Comparison of ENCODE assay signal across 8 mouse cellular contexts in the genomic region with DNA sequence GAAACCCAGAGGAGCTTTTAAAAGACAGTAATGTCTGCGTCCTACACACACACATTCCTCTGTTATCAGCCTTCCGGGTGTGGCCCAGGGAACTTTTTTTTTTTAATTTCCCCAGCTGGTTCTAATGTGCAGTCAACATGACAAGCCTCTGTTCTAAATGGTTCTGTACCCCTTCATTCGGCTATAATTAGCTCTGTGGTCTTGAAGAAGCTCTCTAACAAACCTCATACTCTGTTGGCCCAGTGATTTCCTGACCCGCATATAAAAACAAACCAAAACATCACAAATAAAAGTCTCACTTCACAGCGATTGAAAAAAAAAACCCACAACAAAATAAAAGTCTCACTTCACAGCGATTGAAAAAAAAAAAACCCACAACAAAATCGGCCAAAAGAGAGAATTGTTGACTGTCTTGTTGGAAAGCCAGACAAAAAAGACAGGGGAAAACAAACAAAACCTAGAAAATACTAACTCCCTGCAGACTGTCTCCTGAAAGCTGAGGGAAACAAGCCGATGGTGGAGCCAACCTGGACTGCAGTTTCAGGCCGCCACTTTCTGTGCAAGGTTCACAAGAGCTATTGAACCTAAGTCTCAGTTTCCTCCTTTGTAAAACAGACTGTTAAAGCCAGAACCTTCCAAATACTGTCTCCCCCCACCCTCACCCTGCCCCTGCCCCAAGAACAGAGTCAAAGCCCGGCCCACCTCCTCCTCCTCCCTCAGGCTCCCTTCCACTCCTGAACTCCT. TPM values are rescaled to one million over a fixed set of nuclear protein-coding genes. Genes with fewer than 3 reads are reported as not detected.
DNase-seq lines count a peak whose midpoint lies in the region; ATAC-seq and TF ChIP-seq lines count a peak whose summit lies in the region.

No protein-coding gene starts in this region.

- TF ChIP-seq CTCF in E14TG2a.4 (conservative IDR thresholded peaks at IDR 0.05; ENCODE audit: low read length): no peak

- peaks cover 75% of the 10 kb centered on the region for H3K4me1 ChIP-seq in E14TG2a.4 (replicated peaks; ENCODE audit: low read depth, low read length)
- H3K4me1 ChIP-seq in heart, embryonic 11.5 days (ENCODE audit: control insufficient read depth, insufficient read depth, low read length): peaks cover 64% of the 10 kb centered on the region
- H3K4me1 ChIP-seq in liver, embryonic 13.5 days (replicated peaks): peaks cover 82% of the 10 kb centered on the region
- H3K4me1 ChIP-seq in stomach, embryonic 15.5 days: peaks cover 64% of the 10 kb centered on the region

- no peaks in the 10 kb centered on the region for H3K27me3 ChIP-seq in E14TG2a.4 (ENCODE audit: insufficient read depth, low read length)
- no peaks in the 10 kb centered on the region for H3K27me3 ChIP-seq in heart, embryonic 11.5 days (ENCODE audit: control insufficient read depth, insufficient read depth, low read length)
- H3K27me3 ChIP-seq in liver, embryonic 13.5 days: no peaks in the 10 kb centered on the region
- no peaks in the 10 kb centered on the region for H3K27me3 ChIP-seq in stomach, embryonic 15.5 days (replicated peaks)

- H3K36me3 ChIP-seq in E14TG2a.4 (ENCODE audit: insufficient read depth, low read length): peaks cover 23% of the 10 kb centered on the region
- peaks cover 7% of the 10 kb centered on the region; the same call in 1 of the 2 replicates for H3K36me3 ChIP-seq in heart, embryonic 11.5 days (ENCODE audit: control insufficient read depth, insufficient read depth, low read length)
- peaks cover 19% of the 10 kb centered on the region for H3K36me3 ChIP-seq in liver, embryonic 13.5 days
- H3K36me3 ChIP-seq in stomach, embryonic 15.5 days: peaks cover 16% of the 10 kb centered on the region; the same call in 1 of the 2 replicates

- peak overlapping the region; percentile 97; the same call in 1 of the 2 replicates for H3K9ac ChIP-seq in heart, embryonic 11.5 days (ENCODE audit: low read depth, low read length)
- H3K9ac ChIP-seq in liver, embryonic 13.5 days: peak overlapping the region; percentile 92
- H3K9ac ChIP-seq in stomach, embryonic 15.5 days: no peak overlapping the region

- peak overlapping the region; percentile 90 for H3K4me2 ChIP-seq in heart, embryonic 11.5 days
- peak overlapping the region; percentile 97 for H3K4me2 ChIP-seq in liver, embryonic 13.5 days
- peak overlapping the region; percentile 76 for H3K4me2 ChIP-seq in stomach, embryonic 15.5 days

- no peaks in the 10 kb centered on the region for H3K9me3 ChIP-seq in E14TG2a.4 (ENCODE audit: low read length)
- H3K9me3 ChIP-seq in heart, embryonic 11.5 days (replicated peaks; ENCODE audit: control insufficient read depth, low read length): no peaks in the 10 kb centered on the region
- H3K9me3 ChIP-seq in liver, embryonic 13.5 days (replicated peaks): no peaks in the 10 kb centered on the region
- no peaks in the 10 kb centered on the region for H3K9me3 ChIP-seq in stomach, embryonic 15.5 days

- peak; percentile 34 to 40 for DNase-seq in B cell, adult 2 months
- no peak for DNase-seq in liver, embryonic 13.5 days
- DNase-seq in ovary, adult 18-20 months (ENCODE audit: low spot score): no peak
- no peak for DNase-seq in adrenal gland, postnatal 10 days
- no peak for DNase-seq in spleen, postnatal 4 days (ENCODE audit: low spot score in 2 of 2)

- H3K4me3 ChIP-seq in E14TG2a.4 (replicated peaks; ENCODE audit: low read length): peak overlapping the region; percentile 95; the same call in 1 of the 2 replicates
- H3K4me3 ChIP-seq in heart, embryonic 11.5 days (ENCODE audit: low read depth, low read length): peak overlapping the region; percentile 89
- H3K4me3 ChIP-seq in liver, embryonic 13.5 days (replicated peaks): peak overlapping the region; percentile 80
- peak overlapping the region; percentile 89 for H3K4me3 ChIP-seq in stomach, embryonic 15.5 days (replicated peaks)

- ATAC-seq in heart, embryonic 11.5 days (replicated peaks; ENCODE audit: insufficient number of reproducible peaks, low FRiP score, low TSS enrichment): no peak
- no peak for ATAC-seq in liver, embryonic 13.5 days (ENCODE audit: low read depth)
- no peak for ATAC-seq in stomach, embryonic 15.5 days (ENCODE audit: insufficient read depth, low FRiP score, low read depth)

- WGBS in heart, embryonic 11.5 days (ENCODE audit: insufficient replicate concordance): 36% methylated on average over 10 of the region's 10 CpGs
- WGBS in liver, embryonic 13.5 days (ENCODE audit: insufficient replicate concordance): 23% methylated on average over 10 of the region's 10 CpGs
- 45% methylated on average over 10 of the region's 10 CpGs for whole genome bisulfite sequencing in stomach, embryonic 15.5 days

- peak overlapping the region; percentile 68 for H3K27ac ChIP-seq in heart, embryonic 11.5 days (ENCODE audit: low read depth, low read length)
- peak overlapping the region; percentile 94 for H3K27ac ChIP-seq in liver, embryonic 13.5 days
- peak overlapping the region; percentile 91 for H3K27ac ChIP-seq in stomach, embryonic 15.5 days

RNA-seq across cellular contexts. Expression of a gene that starts 2.0 kb away (rescaled TPM):
- polyA plus RNA-seq in heart, embryonic 11.5 days (2014; fragmentation: Nextera tagmentation; extraction: Ambion mirVana): 84.8 and 112 TPM in 2 replicates
- polyA plus RNA-seq in liver, embryonic 13.5 days (2015; fragmentation: Nextera tagmentation; extraction: Ambion mirVana): 23.3 and 26.1 TPM in 2 replicates
- polyA plus RNA-seq in stomach, embryonic 15.5 days (2015; fragmentation: Nextera tagmentation; extraction: Ambion mirVana): 122 and 124 TPM in 2 replicates
- 10 to 100 TPM; 63.5 to 69.7 TPM for total RNA-seq in adrenal gland, postnatal 10 days (2021)

RNA-seq across cellular contexts. Expression of a gene that starts 2.1 kb away (rescaled TPM):
- 43.0 and 54.7 TPM in 2 replicates for polyA plus RNA-seq in heart, embryonic 11.5 days (2014; fragmentation: Nextera tagmentation; extraction: Ambion mirVana)
- 14.5 and 16.2 TPM in 2 replicates for polyA plus RNA-seq in liver, embryonic 13.5 days (2015; fragmentation: Nextera tagmentation; extraction: Ambion mirVana)
- 36.1 and 37.9 TPM in 2 replicates for polyA plus RNA-seq in stomach, embryonic 15.5 days (2015; fragmentation: Nextera tagmentation; extraction: Ambion mirVana)
- total RNA-seq in adrenal gland, postnatal 10 days (2021): 10 to 100 TPM; 65.9 to 79.5 TPM

Comparison
In these comparisons a context has a peak if more than half of its experiments do, and no peak if none do; other contexts are left out.
1. DNase-seq: peak in B cell, adult 2 months (2 of 2); none in liver, embryonic 13.5 days (single experiment), ovary, adult 18-20 months (single experiment), adrenal gland, postnatal 10 days (single experiment) and spleen, postnatal 4 days (0 of 2).
2. Peak in every context shown above with its lines, with median percentiles within 50 percentile points of each other: H3K4me3 ChIP-seq, H3K27ac ChIP-seq and H3K4me2 ChIP-seq.